Mouse (Mus musculus) heart, adult 9 months (tissue): ENCODE measurements around the gene Bysl.
"Not testable (repeated sequence)": the region's sequence is repeated elsewhere in the genome, so short reads cannot be mapped to it uniquely, and the experiment has no call there.

ENCODE experiments used
- DNase-seq, 2 experiments: peaks; one replicate each; pipeline ENCODE4 v3.0.0; 2022; ENCODE audit warnings: low spot score in 2 of 2

The Bysl gene

GRCm38 (mm10) chr17:47618556-47619311 lies 7.4 kb upstream of the Bysl start:
- DNase-seq, result no peak

- DNase-seq, result no peak
Observed at GRCm38 (mm10) chr17:47617605-47618307, 6.5 kb upstream of the Bysl start.

- no peak for DNase-seq
Observed at GRCm38 (mm10) chr17:47616652-47617051, 5.4 kb upstream of the Bysl start.

GRCm38 (mm10) chr17:47616119-47616518 lies 4.8 kb upstream of the Bysl start:
- no peak for DNase-seq

GRCm38 (mm10) chr17:47614018-47614417 lies 2.7 kb upstream of the Bysl start:
- peak in 1 of 2 experiments; percentile 11 for DNase-seq

GRCm38 (mm10) chr17:47611661-47611982 lies 330 bp upstream of the Bysl start:
- DNase-seq, result no peak

- no peak for DNase-seq
Observed at GRCm38 (mm10) chr17:47609182-47609581, 2.1 kb downstream of the Bysl start.

GRCm38 (mm10) chr17:47606220-47606619 lies 5.1 kb downstream of the Bysl start:
- no peak for DNase-seq

- DNase-seq, result no peak
Observed at GRCm38 (mm10) chr17:47602289-47602688, 9.0 kb downstream of the Bysl start.

GRCm38 (mm10) chr17:47601389-47601755 lies 9.9 kb downstream of the Bysl start:
- DNase-seq, result no peak

GRCm38 (mm10) chr17:47600601-47601388 lies 10.5 kb downstream of the Bysl start:
- DNase-seq, result no peak

- peak; percentile 42 to 65 for DNase-seq
Observed at GRCm38 (mm10) chr17:47599511-47600297, 11.6 kb downstream of the Bysl start.

GRCm38 (mm10) chr17:47598580-47599304 lies 12.6 kb downstream of the Bysl start:
- DNase-seq, result not testable (repeated sequence)

- peak in 1 of 2 experiments; percentile 36 for DNase-seq
Observed at GRCm38 (mm10) chr17:47597838-47598579, 13.3 kb downstream of the Bysl start.

GRCm38 (mm10) chr17:47597261-47597660 lies 14.0 kb downstream of the Bysl start:
- no peak for DNase-seq

GRCm38 (mm10) chr17:47596839-47597164 lies 14.5 kb downstream of the Bysl start:
- no peak for DNase-seq

GRCm38 (mm10) chr17:47596162-47596838 lies 15.0 kb downstream of the Bysl start:
- peak in 1 of 2 experiments; percentile 19 for DNase-seq

- peak; percentile 77 to 83 for DNase-seq
Observed at GRCm38 (mm10) chr17:47595248-47596161, 15.8 kb downstream of the Bysl start.

- DNase-seq, result no peak
Observed at GRCm38 (mm10) chr17:47594969-47595247, 16.4 kb downstream of the Bysl start.
